Mouse (Mus musculus) heart, adult 10 weeks (tissue): ENCODE results near the gene Pth2. TPM values are rescaled to one million over a fixed set of nuclear protein-coding genes. Genes with fewer than 3 reads are reported as not detected.

Experiments used
- polyA plus RNA-seq: library from polyadenylated mRNA; stranded (reverse); fragments of 350-450 nt; fragmentation: Illumina TruSeq; extraction: RNeasy Lipid Tissue Mini Kit (QIAGEN cat#74804); gene quantifications from one replicate; pipeline ENCODE4 v1.2.3, GENCODE M21; 2014; ENCODE audit warnings: low read depth, low replicate concordance

Pth2 gene
- polyA plus RNA-seq = not detected

DNA sequence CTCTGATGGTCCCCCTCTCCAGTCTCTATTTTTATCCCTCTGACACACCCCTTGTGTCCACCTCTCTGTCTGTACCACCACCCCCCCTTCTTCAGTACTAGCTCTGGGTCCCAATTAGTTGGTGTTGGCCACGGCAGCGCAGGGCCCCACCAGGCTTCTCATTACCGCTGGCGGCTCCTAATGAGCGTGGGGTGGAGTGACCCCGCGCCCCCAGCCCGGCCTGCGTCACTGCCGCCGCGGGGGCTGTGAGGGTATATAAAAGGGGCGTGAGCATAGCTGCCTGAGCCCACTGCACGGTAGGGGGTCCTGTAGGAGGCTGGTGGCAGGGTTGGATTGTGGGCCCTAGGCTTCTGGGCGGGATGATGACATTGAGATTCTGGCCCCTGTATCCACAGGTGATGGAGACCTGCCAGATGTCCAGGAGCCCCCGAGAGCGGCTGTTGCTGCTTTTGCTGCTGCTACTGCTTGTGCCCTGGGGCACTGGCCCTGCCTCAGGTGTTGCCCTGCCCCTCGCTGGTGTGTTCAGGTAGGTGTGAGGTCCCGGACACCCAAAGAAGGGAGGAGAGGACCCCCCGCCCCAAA lies at the start of gene Pth2:
TSS of gene Pth2 (plus strand) at position 100 of the 582 bp plus-strand sequence.

DNA sequence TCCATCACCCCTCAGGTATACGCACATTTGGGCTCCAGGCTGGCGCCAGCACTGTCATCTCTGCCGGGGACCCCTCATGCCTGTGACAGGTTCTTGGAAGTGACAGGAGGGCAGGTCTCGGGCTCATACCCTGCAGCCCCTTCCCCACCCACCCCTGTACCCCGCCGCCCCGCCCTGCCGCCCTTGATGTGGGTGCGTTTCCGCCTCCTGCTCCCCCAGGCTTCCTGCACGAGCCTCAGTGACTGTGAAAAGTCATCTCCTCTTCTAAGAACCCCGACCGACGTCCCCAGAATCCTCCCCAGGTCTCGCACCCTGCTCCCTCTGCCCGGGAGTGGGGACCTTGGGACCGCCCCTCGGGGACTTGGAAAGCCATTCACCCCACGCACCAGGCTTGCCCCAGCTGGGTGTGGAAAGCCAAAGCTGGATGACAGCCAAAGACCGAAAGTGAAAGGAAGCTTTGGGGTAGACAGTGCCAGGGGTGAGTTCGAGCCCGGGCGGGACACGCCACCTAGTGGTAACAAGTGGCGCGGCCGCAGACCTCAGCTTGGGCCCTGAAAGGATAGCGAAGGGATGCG lies 44.7 kb upstream of the Pth2 start, which contains the start of the genes Gm45713 and Flt3l:
TSS of gene Gm45713 (minus strand) at position 239 of the 575 bp plus-strand sequence.
TSS of gene Flt3l (minus strand) at position 440 of the 575 bp plus-strand sequence.

GRCm38 (mm10) chr7:45154096-45154992 lies 26.5 kb upstream of the Pth2 start, which contains the start of the genes Pih1d1 and Aldh16a1:
Gene Pih1d1 (plus strand): TSS chr7:45154303.
Gene Aldh16a1 (minus strand): TSS chr7:45154584.

GRCm38 (mm10) chr7:45163735-45164490 lies 16.9 kb upstream of the Pth2 start, which contains the start of gene Slc17a7:
Gene Slc17a7 (plus strand): TSS chr7:45163949.

GRCm38 (mm10) chr7:45179469-45179868 lies 1.3 kb upstream of the Pth2 start, which contains the start of gene Gfy:
Gene Gfy (minus strand): TSS chr7:45179569.

GRCm38 (mm10) chr7:45204380-45205143 lies 23.8 kb downstream of the Pth2 start, which contains the start of gene Ccdc155:
Gene Ccdc155 (minus strand): TSS chr7:45204892.

GRCm38 (mm10) chr7:45211851-45212251 lies 31.1 kb downstream of the Pth2 start, which contains the start of gene Dkkl1:
Gene Dkkl1 (minus strand): TSS chr7:45212147.

DNA sequence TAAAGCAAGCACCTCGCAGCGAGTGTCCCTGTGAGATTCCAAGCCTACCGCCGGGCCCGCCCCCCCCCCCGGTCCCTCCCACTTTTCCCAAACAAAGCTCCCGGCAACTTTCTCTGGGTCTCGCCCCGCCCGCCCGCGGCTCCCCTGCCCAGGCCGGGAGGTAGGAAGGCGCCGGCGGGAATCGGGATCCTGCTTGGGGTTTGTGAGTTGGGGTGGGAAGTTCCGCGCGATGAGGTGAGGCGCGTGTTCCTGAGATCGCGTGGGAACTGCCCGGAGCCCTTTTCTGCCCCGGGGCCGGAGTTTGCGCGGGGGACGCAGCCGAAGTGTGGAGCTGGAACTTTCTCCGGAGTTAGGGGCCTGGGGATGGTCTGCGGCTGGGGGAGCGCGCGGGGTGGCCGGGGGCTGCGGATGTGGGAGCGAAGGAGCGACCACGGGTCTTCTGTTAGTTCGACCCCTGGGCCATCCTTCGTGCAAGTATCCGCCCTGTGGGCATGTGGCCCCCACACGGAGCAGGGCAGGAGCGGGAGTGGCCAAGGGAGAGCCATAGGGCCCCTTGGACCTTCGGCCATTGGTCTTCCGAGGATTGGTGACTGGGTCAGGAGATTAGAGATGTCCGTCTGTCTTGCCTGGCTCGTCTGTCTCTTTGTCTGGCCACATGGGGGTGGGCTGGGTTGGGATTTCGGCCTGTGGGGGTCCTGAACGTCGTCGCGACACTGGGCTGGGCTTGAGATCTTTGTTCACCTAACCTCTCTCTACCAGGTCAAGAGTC lies 35.1 kb downstream of the Pth2 start, which contains the start of gene Tead2:
TSS of gene Tead2 (plus strand) at position 81 of the 769 bp plus-strand sequence.

Other genes with a start within 250 kb of the Pth2 start
- gene Tsks, start 237.8 kb upstream of the Pth2 start, polyA plus RNA-seq = not detected
- 3.6 TPM for gene Cpt1c, start 206.1 kb upstream of the Pth2 start, polyA plus RNA-seq
- 114 TPM for gene Prmt1, start 194.4 kb upstream of the Pth2 start, polyA plus RNA-seq
- 72.3 TPM for gene Irf3, start 183.3 kb upstream of the Pth2 start, polyA plus RNA-seq
- gene Bcl2l12, start 182.3 kb upstream of the Pth2 start, polyA plus RNA-seq = 12.3 TPM
- 34.5 TPM for gene Scaf1, start 164.6 kb upstream of the Pth2 start, polyA plus RNA-seq
- gene Rras, start 163.0 kb upstream of the Pth2 start, polyA plus RNA-seq = 57.4 TPM
- 13.2 TPM for gene Prr12, start 128.1 kb upstream of the Pth2 start, polyA plus RNA-seq
- 40.7 TPM for gene Nosip, start 118.6 kb upstream of the Pth2 start, polyA plus RNA-seq
- gene Prrg2, start 118.3 kb upstream of the Pth2 start, polyA plus RNA-seq = 12.4 TPM
- gene Rcn3, start 88.8 kb upstream of the Pth2 start, polyA plus RNA-seq = 40.8 TPM
- gene Fcgrt, start 77.1 kb upstream of the Pth2 start, polyA plus RNA-seq = 83.1 TPM
- gene Rps11, start 56.6 kb upstream of the Pth2 start, polyA plus RNA-seq = 641 TPM
- gene Rpl13a, start 52.2 kb upstream of the Pth2 start, polyA plus RNA-seq = 958 TPM
- not detected for gene Gm45713, start 44.8 kb upstream of the Pth2 start, polyA plus RNA-seq
- gene Flt3l, start 44.6 kb upstream of the Pth2 start, polyA plus RNA-seq = 21.0 TPM
- 41.4 TPM for gene Pih1d1, start 26.7 kb upstream of the Pth2 start, polyA plus RNA-seq
- gene Aldh16a1, start 26.4 kb upstream of the Pth2 start, polyA plus RNA-seq = 16.5 TPM
- 27.4 TPM for gene Slc17a7, start 17.0 kb upstream of the Pth2 start, polyA plus RNA-seq
- gene Gfy, start 1.4 kb upstream of the Pth2 start, polyA plus RNA-seq = not detected
- not detected for gene Ccdc155, start 23.9 kb downstream of the Pth2 start, polyA plus RNA-seq
- not detected for gene Dkkl1, start 31.2 kb downstream of the Pth2 start, polyA plus RNA-seq
- 7.8 TPM for gene Tead2, start 34.8 kb downstream of the Pth2 start, polyA plus RNA-seq
- gene Cd37, start 58.1 kb downstream of the Pth2 start, polyA plus RNA-seq = 3.0 TPM
- gene Slc6a16, start 60.1 kb downstream of the Pth2 start, polyA plus RNA-seq = not detected
- not detected for gene Slc6a21, start 96.5 kb downstream of the Pth2 start, polyA plus RNA-seq
- 31.0 TPM for gene Trpm4, start 152.8 kb downstream of the Pth2 start, polyA plus RNA-seq
- gene Hrc, start 154.3 kb downstream of the Pth2 start, polyA plus RNA-seq = 1,149 TPM
- gene Ppfia3, start 186.0 kb downstream of the Pth2 start, polyA plus RNA-seq = 0.24 TPM
- 1.2 TPM for gene Lin7b, start 189.6 kb downstream of the Pth2 start, polyA plus RNA-seq
- gene Snrnp70, start 214.7 kb downstream of the Pth2 start, polyA plus RNA-seq = 154 TPM
- gene Kcna7, start 224.7 kb downstream of the Pth2 start, polyA plus RNA-seq = 4.3 TPM
- gene Ntf5, start 232.7 kb downstream of the Pth2 start, polyA plus RNA-seq = 0.24 TPM
- not detected for gene Lhb, start 239.8 kb downstream of the Pth2 start, polyA plus RNA-seq